Mouse (Mus musculus) ES-Bruce4 (cell line): Measurements from ENCODE around the gene Plekha5. TPM values are rescaled to one million over a fixed set of nuclear protein-coding genes. Genes with fewer than 3 reads are reported as not detected.

Experiments
- H3K27ac ChIP-seq: 2 replicates; pipeline ENCODE4 v1.5.1; 2012; ENCODE audit warnings: low read length, inconsistent platforms; ENCODE audit not compliant: insufficient read depth
- H3K27me3 ChIP-seq: 2 replicates; pipeline ENCODE4 v1.6.1; 2012; ENCODE audit warnings: mild to moderate bottlenecking, low read length, inconsistent platforms; ENCODE audit not compliant: control insufficient read depth, poor library complexity, insufficient read depth, severe bottlenecking
- H3K36me3 ChIP-seq: 2 replicates; pipeline ENCODE4 v1.6.1; 2012; ENCODE audit warnings: inconsistent platforms, mild to moderate bottlenecking, low read length, moderate library complexity; ENCODE audit not compliant: control insufficient read depth, poor library complexity, insufficient read depth, severe bottlenecking
- H3K4me1 ChIP-seq: one replicate; pipeline ENCODE4 v1.8.1; 2011; ENCODE audit warnings: low read length; ENCODE audit not compliant: control insufficient read depth, insufficient read depth
- H3K4me3 ChIP-seq: 2 replicates; pipeline ENCODE4 v1.5.1; 2011; ENCODE audit warnings: low read depth, mild to moderate bottlenecking, low read length
- H3K9ac ChIP-seq: 2 replicates; pipeline ENCODE4 v1.6.1; 2012; ENCODE audit warnings: low read depth, mild to moderate bottlenecking, inconsistent platforms; ENCODE audit not compliant: poor library complexity, severe bottlenecking
- H3K9me3 ChIP-seq: replicated peaks from 2 replicates; pipeline ENCODE4 v1.6.1; 2012; ENCODE audit warnings: mild to moderate bottlenecking, low read length, inconsistent platforms; ENCODE audit not compliant: control insufficient read depth, poor library complexity, insufficient read depth, severe bottlenecking
- CTCF ChIP-seq: IDR thresholded peaks from one replicate; pipeline ENCODE4 v1.8.1; 2011; ENCODE audit warnings: low read depth, low read length
- EP300 ChIP-seq: IDR thresholded peaks from 2 replicates; pipeline ENCODE4 v1.6.1; 2011; ENCODE audit warnings: low read depth, low read length; ENCODE audit not compliant: insufficient read depth
- POLR2A ChIP-seq: IDR thresholded peaks from one replicate; pipeline ENCODE4 v1.8.1; 2011; ENCODE audit warnings: low read length; ENCODE audit not compliant: insufficient read depth
- polyA plus RNA-seq: library from polyadenylated mRNA; stranded (reverse); fragments of >200 nt; gene quantifications from 2 replicates; pipeline ENCODE4 v1.2.4, GENCODE M21; 2011; ENCODE audit warnings: low read depth; ENCODE audit not compliant: missing spikeins, insufficient read depth, insufficient read length

Plekha5 gene
- polyA plus RNA-seq, 1 experiment: 80.3 TPM

DNA sequence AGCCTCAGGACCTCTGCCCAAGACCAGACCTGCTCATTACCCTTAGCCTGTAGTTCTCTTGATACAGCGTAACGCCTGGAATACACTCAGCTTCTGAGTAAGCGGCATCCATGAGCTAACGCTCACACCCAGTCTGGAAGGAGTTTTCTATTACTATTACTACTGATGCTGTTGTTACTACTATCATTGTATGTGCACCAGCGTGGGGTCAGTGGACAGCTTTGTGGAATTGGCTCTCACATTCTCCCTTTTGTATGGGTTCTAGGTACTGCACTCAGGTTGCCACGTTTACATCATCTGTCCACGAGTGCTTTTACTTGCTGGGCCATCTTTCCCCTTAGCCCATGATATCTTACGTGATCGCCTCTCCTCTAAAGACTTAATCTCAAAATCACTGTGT, 8.5 kb downstream of the Plekha5 start:
- Histone ChIP-seq H3K4me3 (no peak overlapping the region), H3K4me1 (no peaks in the 10 kb centered on the region), H3K9ac (no peak overlapping the region), H3K36me3 (peaks cover 5% of the 10 kb centered on the region; the same call in 1 of the 2 replicates), H3K27me3 (no peaks in the 10 kb centered on the region), H3K9me3 (no peaks in the 10 kb centered on the region), H3K27ac (no peak overlapping the region)
- TF ChIP-seq POLR2A (no peak), CTCF (no peak), EP300 (no peak)

- no peaks in the 10 kb centered on the region for H3K9me3 ChIP-seq
- TF ChIP-seq CTCF (peak; percentile 7), POLR2A (no peak), EP300 (no peak)
- H3K36me3 ChIP-seq: no peaks in the 10 kb centered on the region
- no peak overlapping the region for H3K9ac ChIP-seq
- no peak overlapping the region for H3K27ac ChIP-seq
- no peaks in the 10 kb centered on the region for H3K4me1 ChIP-seq
- H3K4me3 ChIP-seq: no peak overlapping the region
- H3K27me3 ChIP-seq: no peaks in the 10 kb centered on the region
Measured at GRCm38 (mm10) chr6:140443374-140443773, 19.5 kb downstream of the Plekha5 start.

GRCm38 (mm10) chr6:140444147-140444546, 20.3 kb downstream of the Plekha5 start:
- H3K27ac ChIP-seq: no peak overlapping the region
- H3K9me3 ChIP-seq: no peaks in the 10 kb centered on the region
- TF ChIP-seq POLR2A (no peak), CTCF (no peak), EP300 (no peak)
- no peaks in the 10 kb centered on the region for H3K4me1 ChIP-seq
- H3K27me3 ChIP-seq: no peaks in the 10 kb centered on the region
- H3K36me3 ChIP-seq: no peaks in the 10 kb centered on the region
- H3K9ac ChIP-seq: no peak overlapping the region
- no peak overlapping the region for H3K4me3 ChIP-seq

- no peaks in the 10 kb centered on the region for H3K9me3 ChIP-seq
- 0 out of 2 replicates have a peak overlapping the region, but pooled peaks have one; percentile 7 for H3K27ac ChIP-seq
- no peaks in the 10 kb centered on the region for H3K27me3 ChIP-seq
- H3K9ac ChIP-seq: no peak overlapping the region; the same call in 1 of the 2 replicates
- no peaks in the 10 kb centered on the region for H3K4me1 ChIP-seq
- no peak for TF ChIP-seq EP300
- no peak for TF ChIP-seq POLR2A
- no peak for TF ChIP-seq CTCF
- H3K4me3 ChIP-seq: peak overlapping the region; percentile 12; the same call in 1 of the 2 replicates
- H3K36me3 ChIP-seq: no peaks in the 10 kb centered on the region
Measured at GRCm38 (mm10) chr6:140444855-140445465, 21.1 kb downstream of the Plekha5 start.

DNA sequence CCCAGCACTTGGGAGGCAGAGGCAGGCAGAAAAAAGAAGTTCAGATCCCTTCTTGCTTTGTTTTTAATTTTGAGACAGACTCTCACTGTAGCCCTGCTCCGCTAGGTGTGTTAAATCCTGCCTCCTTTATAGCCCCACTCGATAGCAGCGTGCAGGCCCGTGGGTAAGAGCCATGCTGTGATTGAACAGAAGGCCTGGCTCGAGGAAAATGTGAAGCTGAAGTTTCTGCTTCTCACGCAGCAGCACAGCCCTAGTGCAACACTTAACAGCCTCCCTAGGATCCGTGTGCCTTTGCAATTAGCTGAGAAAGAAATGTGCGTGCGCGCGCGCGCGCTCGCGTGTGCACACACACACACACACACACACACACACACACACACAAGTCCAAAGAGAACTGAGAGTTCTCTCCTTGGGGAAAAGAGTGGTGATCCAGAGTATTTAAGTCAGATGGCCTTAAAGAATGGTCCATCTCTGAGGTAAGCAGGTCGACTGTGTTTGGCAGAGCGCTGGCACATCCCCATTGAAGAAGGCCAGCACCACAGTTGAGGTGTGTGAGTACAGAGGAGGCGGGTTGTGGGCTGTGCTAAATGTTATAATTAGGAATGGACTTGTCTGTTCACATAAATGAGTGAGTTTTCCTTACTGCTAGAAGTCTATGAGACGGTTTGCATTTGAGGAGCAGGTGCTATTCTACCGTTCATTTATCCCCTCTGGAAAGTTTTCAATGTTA, 24.3 kb downstream of the Plekha5 start:
- no peaks in the 10 kb centered on the region for H3K4me1 ChIP-seq
- H3K27ac ChIP-seq: no peak overlapping the region
- TF ChIP-seq CTCF (no peak), EP300 (no peak), POLR2A (no peak)

DNA sequence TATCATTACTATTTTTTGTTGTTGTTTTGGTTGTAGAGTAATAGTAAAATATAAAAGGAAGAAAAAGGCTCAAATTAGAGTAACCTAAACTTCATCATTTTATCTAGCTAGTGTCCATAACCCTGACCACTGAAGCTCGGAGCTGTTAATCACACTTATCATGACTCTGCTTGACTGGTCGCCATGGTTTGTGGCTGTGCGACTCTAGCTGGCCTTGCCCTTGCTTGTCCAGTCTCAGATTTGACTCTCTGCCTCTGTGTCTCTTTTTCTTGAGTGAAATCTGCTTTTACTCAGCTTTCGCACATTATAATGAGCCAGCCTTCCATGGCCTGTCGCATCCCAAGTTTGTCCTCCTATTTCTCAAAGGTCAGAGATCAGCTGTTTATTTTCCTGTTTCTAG, 26.8 kb downstream of the Plekha5 start:
- Histone ChIP-seq H3K4me3 (no peak overlapping the region), H3K27ac (no peak overlapping the region), H3K27me3 (no peaks in the 10 kb centered on the region), H3K4me1 (no peaks in the 10 kb centered on the region), H3K9ac (no peak overlapping the region), H3K36me3 (no peaks in the 10 kb centered on the region), H3K9me3 (no peaks in the 10 kb centered on the region; the same call in 1 of the 2 replicates)
- no peak for TF ChIP-seq POLR2A

More for the DNA sequence above, 24.3 kb downstream of the Plekha5 start:
- H3K4me3 ChIP-seq: no peak overlapping the region
- no peaks in the 10 kb centered on the region for H3K27me3 ChIP-seq
- no peaks in the 10 kb centered on the region for H3K36me3 ChIP-seq
- no peaks in the 10 kb centered on the region; the same call in 1 of the 2 replicates for H3K9me3 ChIP-seq
- H3K9ac ChIP-seq: no peak overlapping the region
